Mouse (Mus musculus) retina, postnatal 7 days (tissue): ENCODE measurements around the gene Chuk.

Experiments used
- DNase-seq: peaks from one replicate; pipeline ENCODE4 v3.0.0-alpha.2; 2012; ENCODE audit warnings: low read depth, low spot score

The Chuk gene

GRCm38 (mm10) chr19:44107661-44108521 lies 611 bp upstream of the Chuk start:
- DNase-seq = no peak

GRCm38 (mm10) chr19:44104393-44104792 lies 2.9 kb downstream of the Chuk start:
- DNase-seq = no peak

DNA sequence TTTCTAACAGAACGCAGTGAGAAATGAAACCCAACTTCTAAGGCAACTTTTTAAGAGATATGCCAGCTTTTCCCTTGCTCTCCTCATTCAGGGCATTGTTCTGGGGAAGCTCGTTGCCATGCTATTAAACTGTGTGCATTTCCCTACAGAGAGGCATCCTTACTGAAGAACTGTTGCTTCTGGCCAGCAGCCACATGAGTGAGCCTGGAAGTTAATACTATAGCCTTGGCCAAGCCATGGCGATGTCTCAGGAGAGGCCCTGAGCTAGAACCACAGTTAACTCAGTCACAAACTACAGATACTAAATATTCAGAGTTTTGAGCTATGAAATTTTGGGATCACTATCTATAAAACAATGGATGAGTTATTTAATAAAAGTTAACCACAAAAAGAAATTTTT lies 4.3 kb downstream of the Chuk start:
- DNase-seq = no peak

GRCm38 (mm10) chr19:44100840-44101239 lies 6.4 kb downstream of the Chuk start:
- DNase-seq = no peak

- DNase-seq = no peak
These were observed 21.0 kb downstream of the Chuk start for GRCm38 (mm10) chr19:44086278-44086677.

GRCm38 (mm10) chr19:44080920-44081319 lies 26.4 kb downstream of the Chuk start:
- DNase-seq = no peak

- DNase-seq = no peak
These were observed 27.3 kb downstream of the Chuk start for GRCm38 (mm10) chr19:44080023-44080422.

DNA sequence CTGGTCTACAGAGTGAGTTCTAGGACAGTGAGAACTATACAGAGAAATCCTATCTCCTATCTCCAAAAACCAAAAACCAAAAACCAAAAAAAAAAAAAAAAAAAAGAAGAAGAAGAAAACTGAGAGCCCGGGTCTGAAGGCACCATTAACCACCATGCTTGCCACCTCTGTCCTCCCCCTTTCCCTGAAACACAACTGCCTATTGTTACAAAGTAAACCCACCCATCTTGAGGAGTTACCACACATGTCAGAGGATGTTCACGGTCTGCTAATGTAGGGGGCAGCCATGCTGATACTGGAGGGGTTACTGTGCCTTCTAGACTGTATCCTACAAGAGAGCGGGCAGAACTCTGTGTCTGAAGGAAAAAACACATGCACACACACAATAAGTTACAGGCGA lies 30.3 kb downstream of the Chuk start:
- no peak for DNase-seq

DNA sequence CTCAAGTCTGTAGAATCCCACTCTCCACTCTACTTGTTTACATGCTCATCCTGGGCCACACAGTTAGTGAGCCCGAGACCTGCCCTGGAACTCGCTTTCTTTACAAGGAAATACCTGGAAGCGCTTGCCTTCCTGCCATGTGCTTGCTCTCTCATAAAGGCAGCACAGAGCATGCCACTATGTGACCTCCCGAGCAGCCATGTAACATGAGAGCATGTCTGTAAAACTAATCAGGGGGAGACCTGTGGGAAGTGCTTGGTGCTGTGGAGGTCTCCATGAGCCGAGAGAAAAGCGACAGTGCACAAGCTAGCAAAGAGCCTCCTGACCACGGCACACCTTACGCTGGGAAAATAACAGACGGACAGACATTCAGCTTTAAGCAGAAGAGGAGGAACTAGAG lies 30.8 kb downstream of the Chuk start:
- DNase-seq = no peak

DNA sequence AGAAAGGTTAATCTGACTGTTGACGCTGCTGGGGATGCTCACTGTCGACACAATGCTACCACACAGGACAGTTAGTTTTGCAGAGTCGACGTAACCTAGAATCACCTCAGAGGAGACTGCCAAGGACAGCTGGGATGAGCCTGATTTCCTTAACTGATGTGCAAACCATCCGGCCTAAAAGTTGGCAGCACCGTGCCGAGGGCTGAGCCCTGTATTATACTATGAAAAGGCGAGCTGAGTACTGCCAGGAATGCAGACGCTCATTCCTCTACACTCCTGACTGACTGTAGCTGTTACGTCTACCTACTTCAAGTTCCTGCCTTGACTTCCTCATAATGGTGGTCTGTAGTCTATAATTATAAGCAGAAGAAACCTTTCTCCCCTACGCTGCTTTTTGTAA lies 32.3 kb downstream of the Chuk start:
- no peak for DNase-seq

GRCm38 (mm10) chr19:44071166-44071565 lies 36.1 kb downstream of the Chuk start:
- DNase-seq = no peak

DNA sequence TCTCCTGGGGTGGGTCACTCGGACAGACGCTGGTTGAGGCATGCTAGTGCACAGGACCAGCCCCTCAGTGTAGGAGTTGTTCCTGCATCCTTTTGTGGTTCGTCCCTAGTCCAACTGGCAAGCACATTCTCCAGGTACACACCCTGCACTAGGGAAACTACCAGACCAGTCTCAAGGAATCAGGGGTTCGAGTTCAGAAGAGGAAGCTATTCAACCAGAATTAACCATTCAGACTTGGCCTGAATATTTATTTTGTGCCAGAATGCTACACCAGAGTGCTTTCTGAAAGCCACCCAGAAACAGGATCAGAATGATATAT lies 37.4 kb downstream of the Chuk start:
- DNase-seq = no peak

DNA sequence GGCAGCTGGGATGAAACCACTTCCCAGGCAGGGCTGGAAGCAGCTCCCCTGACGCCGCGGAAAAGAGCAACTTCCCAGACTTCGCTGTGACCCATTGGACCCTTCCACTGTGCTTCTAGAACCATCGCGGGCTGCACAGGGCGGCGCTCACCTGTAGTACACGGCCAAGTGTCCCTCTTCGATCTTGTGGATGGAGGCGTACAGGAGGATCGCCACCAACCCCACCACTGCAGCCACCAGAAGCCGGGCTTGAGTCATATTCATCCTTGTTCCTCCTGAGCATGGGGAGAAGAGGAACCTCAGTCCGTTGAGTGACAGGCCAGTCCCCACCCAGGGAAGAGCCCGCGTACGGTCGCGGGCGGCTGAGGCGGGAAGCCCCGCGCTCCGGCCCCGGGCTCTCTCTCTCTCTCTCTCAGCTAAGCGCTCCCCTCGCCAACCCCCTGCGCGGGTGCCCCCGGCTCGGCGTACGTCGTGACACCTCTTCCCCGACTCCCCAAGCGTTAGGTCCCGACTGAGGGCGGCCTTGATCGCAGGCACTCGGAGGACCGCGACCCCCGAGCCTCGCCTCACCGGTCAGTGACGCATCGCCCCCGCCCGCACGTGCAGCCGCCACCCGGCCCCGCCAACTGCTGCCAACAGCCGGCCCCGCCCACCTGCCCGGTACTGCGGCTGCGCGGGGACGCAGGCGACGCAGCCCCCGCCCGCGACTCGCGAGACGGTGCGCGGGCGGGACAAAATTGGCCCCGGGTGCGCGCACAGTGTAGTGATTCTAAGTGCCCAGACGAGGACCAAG lies 38.0 kb downstream of the Chuk start, which contains the start of gene Erlin1:
Gene Erlin1, minus strand, starts transcription at position 665 of the 793 bp plus-strand sequence.
- peak; percentile 77 for DNase-seq

DNA sequence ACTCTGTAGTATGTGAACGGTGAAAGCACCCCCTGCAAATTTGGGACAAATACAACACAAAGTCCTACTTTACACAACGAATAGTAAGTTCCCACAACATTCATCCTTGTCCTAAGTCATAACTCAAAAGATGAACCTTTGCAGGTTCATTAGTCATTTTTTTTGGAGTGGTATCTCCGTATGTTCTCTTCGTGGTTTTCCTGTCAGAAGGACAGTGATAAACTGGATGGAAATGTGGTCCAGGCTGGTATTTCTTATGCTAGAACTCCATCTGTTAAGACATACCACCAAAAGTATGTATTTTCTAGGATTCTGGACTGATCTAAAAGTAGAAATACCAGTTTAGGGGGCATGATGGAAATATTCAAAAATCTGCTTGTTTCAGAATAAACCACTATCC lies 39.0 kb downstream of the Chuk start:
- no peak for DNase-seq

DNA sequence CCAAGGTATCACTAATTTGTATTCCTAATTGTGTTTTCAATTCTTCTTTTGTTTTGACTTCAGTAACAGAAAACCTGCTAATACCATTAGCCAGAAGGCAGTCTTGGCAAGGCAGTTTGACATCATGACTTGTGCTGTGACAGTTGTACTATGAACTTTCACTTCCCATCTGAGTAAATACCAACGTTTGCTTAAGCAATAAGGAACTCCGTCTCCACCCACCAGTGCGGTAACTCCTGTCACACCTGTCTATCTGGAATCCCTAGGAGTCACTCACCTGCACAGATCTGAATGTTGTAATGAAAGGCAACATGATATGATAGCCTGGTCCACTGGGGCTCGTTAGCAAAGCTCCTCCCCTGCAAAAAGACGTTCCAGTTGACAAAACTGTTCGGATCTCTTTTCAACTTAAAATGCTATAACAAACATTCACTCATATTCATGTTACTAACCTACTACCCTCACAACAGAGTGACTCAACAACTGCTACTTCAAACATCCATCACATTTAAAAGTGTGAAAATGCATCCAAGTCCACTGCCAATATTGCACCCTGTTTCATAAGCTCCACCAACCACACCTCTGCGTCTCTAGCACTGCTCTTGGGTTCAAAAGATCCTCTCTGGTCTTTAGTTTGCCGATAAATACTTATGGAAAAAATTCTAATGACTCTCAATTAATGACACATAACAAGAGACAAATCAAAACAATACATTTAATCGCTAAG lies 39.8 kb downstream of the Chuk start:
- no peak for DNase-seq

- no peak for DNase-seq
These were observed 42.5 kb downstream of the Chuk start for GRCm38 (mm10) chr19:44064734-44065133.

DNA sequence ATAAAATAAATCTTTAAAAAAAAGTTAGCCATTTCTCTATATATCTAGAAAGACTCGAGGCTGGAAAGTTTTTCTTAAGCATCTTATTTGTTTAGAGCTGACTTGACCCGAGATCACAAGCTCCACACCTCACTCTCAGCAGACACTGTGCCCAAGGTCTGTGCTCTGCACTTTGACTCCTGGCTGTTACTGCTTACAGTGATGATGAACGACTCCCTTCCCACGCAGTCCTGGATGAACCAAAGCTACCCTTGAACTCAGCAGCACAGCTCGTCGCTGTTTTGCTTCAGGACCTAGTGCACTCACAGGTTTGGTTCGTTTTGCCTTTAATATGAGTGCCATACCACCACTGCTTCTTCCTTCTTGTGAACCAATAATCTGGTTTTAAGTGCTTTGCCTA lies 43.5 kb downstream of the Chuk start:
- no peak for DNase-seq

DNA sequence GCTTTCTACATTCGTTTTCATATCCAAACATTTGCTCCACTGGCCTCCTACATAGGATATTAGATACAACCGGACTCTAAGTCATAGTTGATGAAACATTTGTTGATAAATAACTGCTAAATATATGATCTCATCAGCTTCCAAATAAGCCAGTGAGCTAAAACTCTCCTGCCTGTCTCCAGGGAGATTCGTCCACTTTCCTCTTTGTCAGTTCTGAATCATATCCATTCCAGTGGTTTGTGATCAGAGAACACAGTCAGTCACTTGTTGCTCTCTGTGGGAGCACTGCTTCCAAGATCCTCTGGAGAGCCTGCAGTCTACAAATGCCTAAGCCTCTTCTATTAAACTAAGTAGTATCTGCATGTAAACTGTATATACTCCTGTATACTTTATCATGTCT lies 47.1 kb downstream of the Chuk start:
- DNase-seq = no peak

DNA sequence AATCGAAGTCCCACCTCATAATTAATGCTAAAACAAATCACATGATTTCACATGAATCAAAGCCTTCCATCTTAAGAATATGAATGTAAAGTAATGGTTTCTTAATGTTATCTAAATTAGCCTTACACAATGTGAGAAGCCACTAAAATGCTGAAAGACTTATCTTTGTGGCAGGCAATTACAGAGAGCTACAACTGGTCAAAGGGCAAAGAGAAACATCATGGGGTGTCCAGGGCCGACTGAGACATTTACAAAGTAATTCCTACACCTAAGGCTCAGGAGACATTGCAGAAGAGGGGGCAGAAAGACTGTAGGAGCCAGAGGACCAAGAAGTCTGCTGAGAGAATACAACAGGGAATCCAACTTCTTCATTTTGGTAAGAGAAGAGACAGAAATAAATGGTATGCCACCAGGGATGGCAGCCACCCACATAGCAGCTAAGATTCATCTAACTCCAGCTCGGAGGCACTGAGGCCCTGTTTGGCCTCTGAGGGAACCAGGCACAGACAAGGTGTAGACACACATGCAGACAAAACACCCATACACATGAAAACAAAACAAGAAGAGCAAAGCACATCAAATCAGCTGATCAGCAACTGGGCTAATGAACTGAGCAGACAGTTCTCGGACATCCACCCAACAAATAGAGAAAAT lies 52.0 kb downstream of the Chuk start:
- no peak for DNase-seq

GRCm38 (mm10) chr19:44050388-44050787 lies 56.9 kb downstream of the Chuk start:
- no peak for DNase-seq

DNA sequence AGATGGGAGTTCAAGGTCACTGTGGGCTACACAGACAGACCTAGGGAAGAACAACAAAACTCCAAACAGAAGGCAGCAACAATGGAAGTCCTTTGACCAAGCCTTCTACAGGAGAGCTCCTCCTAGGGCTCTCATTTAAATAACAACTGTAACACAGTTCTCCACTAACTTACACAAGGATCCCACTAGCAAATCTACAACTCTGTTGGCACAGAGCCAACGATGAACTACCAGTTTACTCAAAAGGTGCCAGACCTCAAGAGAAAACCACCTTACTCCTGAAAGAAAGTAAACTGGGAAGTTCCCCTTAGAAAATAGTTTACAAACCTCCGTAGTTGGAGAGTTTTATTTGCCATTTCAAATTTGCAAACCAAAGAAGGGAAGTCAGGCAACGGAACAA lies 58.0 kb downstream of the Chuk start:
- no peak for DNase-seq

DNA sequence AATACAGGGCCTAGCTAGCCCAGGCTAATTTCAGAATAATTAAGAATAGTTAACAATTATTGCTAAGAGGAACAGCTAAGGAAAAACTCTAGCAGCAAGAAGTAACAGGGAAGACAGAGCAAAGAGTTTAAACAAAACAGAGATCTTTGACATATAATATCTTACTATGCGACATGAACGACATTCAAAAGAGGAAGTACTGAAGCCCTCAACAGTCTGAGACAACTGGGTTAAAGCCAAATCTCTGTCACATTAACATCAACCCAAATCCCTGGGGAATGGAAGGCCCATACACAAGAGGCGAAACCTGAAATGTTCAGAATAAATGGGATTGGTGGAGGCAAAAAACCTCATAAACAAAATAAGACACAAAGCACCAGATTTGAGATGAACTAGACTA lies 61.4 kb downstream of the Chuk start:
- no peak for DNase-seq
